Mouse (Mus musculus) megakaryocyte, embryonic 14.5 days (primary cell): ENCODE results near the gene Tmem253.

ENCODE experiments used
- FLI1 ChIP-seq: IDR thresholded peaks from 2 replicates; pipeline ENCODE4 v1.6.1; 2012; ENCODE audit warnings: low read length, inconsistent platforms, mixed read lengths
- GATA1 ChIP-seq: IDR thresholded peaks from 3 replicates; pipeline ENCODE4 v1.6.1; 2012; ENCODE audit warnings: mixed read lengths, low read length, inconsistent platforms, borderline replicate concordance

- no peak for TF ChIP-seq FLI1
- no peak for TF ChIP-seq GATA1
These were observed 44.5 kb downstream of the Tmem253 start for GRCm38 (mm10) chr14:52059982-52060381.
